Mouse (Mus musculus): Measurements from ENCODE around the gene Snai1. TPM values are rescaled to one million over a fixed set of nuclear protein-coding genes. Genes with fewer than 3 reads are reported as not detected.

Snai1 gene
- total RNA-seq (2021), result 12.8 and 13.0 TPM in 2 replicates
- long read RNA-seq, result 0 reads

DNA sequence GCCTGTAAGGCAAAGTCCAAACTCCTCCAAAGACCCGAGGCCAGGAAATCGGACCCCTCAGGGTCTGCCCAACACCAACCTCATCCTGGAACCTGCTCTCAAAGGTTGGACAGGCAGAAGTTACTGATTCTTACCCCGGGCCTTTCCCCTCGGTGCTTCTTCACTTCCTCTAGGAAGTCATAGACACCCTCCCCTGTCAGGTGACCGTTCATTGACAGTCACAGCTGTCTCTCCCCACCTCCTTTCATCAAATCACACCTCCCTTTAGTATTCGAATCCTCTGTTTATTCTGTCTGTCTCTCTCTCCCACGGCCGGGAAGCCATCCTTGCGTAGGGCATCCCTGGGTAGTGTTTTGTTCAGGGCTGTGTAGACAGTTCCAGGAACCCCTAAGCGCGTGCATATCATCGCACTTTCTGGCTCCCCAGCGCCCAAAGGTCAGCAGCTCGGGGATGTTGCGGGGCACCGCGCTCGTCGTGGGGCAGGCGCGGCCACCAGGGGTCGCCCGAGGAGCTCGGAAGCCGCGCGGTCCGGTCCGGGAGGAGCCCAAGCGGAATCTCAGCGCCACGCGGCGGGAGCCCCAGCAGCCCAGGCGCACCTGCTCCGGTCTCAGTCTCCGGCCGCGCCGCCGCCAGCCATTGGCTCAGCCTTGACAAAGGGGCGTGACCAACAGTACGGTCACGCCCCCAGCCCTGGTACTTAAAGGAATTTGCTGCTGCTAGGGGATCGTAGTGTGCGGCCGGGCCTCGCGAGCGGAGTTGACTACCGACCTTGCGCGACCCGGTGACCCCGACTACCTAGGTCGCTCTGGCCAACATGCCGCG, at the start of gene Snai1:
Gene Snai1 (plus strand): TSS at position 720 of the 822 bp plus-strand sequence.
- peak; percentile 97 for DNase-seq

DNA sequence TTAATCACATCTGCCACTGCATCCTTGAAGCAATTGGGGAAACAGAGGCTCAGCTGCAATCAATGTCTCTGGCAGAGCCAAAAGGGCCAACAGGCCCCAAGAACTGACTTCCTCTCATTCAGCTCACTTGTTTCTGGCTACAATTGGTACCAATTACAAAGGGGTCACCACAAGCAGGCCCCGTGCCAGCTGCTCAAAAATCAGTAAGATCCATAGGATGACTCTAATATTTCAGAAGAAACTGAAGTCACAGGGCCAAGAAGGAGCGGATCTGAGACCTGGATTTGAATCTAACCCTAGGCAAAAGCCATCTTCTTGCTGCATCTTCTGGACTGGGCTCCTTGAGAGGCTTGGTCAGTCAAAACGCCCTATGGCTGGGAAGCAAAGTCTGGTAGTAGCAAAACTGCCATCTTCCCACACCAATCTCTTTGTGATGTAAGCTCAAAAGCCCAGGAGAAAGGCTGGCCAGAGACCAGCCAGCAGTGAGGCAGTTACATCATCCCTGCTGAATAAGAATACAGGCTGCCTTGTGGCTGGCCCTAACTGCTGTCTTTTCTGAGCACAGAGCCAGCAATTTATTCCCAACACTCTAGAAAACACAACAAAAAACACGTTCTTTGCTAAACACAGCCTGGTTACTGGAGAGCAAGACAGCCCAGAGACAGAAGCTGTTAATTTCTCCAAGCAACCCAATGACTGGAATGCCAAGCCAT, 47.0 kb upstream of the Snai1 start:
- DNase-seq, result peak; percentile 36

- peak; percentile 61 for DNase-seq
These were observed 46.0 kb upstream of the Snai1 start, which contains the start of gene Rnf114 for GRCm38 (mm10) chr2:167491757-167492708. Rnf114 (plus strand) TSS chr2:167492645.

DNA sequence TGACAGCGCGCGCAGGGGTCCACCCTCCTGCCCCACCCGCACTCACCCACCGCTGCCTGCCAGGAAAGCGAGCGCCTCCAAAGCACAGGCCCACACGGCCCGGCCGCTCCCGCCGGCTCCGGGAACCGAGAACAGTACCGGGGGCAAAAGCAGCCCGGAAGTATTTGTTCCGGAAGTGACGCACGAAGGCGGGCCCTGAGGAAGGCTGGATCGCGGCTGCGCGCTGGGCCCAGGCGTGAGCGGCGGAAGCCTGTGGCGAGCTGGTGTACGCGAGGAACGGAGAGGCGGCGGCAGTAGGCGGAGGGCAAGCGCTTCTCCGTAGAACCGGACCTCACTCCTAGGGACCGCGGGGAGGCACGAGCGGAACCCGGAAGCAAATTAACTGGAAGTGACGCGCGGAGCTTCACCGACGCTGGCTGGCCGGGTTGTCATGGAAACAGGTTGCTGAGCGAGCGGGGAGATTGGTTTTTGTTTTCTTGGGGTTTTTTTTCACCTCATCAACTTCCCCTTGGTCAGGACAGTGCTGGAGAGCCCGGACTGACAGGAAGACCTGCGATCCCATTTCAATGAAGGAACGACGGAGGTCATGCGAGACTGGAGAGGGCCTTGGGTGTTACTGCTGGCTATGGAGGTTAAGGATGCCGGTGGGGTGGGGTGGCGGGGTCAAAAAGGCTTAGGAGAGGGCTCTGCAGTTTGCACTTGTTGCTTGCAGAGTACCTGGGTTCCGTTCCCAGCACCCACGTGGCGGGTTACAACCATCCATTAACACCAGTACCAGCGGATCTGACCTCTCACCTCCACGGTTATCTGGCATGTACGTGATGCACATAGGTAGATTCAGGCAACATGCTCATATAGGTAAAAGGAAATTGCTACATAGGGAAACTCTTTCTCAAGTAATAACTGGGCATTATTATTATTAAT, 45.0 kb upstream of the Snai1 start, which contains the start of gene Spata2:
Gene Spata2 (minus strand): TSS at position 175 of the 924 bp plus-strand sequence.
- DNase-seq, result peak; percentile 92

DNA sequence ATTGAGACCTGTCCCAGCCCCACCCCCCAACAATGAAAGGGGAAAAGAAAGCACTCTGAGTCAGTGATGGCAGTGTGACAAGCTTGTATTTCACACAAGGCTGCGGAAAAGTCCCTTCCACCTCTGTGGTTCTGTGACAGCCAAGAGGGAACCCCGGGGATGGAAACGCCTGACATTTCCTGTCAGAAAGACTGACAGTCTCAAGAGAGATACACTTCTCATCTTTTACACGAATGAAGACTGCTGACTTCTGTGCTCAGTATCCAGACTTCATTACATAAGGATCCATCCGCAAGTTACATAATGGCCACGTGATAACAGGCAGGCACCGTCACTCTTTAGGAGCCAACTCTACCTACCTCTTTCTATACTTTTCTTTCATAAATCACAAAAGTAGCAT, 41.6 kb upstream of the Snai1 start:
- DNase-seq, result no peak

DNA sequence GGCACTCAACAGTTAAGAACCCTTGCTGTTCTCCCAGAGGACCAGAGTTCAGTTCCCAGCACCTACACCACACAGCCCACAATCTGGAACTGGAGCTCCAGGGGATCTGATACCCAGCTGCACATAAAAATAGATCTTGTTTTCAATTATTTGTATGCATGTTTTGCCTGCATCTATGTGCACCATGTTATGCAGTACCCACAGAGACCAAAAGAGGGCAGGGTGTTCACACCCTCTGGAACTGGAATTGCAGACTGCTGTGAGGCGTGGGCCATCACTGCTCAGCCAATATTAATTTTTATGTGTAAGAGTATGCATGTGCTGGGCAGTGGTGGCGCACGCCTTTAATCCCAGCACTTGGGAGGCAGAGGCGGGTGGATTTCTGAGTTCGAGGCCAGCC, 40.7 kb upstream of the Snai1 start:
- peak; percentile 32 for DNase-seq

DNA sequence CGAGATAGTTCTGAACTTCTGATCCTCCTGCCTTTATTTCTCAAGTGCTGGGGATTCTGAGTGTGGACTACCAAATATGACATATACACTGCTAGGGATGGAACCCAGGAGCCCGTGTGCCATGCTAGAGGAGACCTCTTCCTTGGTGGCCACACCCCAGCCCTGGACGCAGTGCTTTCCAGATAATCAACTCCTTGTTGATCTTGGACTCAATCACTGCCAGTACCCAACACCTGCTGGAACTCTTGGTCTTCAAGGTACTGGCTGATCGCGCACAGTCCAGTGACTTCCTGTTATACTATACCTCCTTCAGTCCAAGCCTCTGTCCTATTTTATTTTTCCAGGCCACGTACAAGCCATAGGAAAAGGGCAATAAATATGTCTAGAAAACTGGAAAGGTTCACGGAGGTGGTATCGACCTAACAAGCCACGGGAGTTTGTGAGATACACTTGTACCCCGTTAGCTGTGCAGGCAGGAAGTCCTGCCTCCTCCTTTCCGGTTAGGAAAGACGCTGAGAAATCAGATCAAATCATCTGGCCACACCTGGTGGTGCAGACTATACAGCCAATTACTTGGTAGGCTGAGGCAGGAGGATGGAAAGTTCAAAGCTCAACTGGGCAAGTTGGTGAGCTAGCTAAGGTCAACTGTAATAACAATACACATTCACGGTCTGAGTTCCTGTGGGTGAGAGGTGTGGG, 35.3 kb upstream of the Snai1 start:
- no peak for DNase-seq

DNA sequence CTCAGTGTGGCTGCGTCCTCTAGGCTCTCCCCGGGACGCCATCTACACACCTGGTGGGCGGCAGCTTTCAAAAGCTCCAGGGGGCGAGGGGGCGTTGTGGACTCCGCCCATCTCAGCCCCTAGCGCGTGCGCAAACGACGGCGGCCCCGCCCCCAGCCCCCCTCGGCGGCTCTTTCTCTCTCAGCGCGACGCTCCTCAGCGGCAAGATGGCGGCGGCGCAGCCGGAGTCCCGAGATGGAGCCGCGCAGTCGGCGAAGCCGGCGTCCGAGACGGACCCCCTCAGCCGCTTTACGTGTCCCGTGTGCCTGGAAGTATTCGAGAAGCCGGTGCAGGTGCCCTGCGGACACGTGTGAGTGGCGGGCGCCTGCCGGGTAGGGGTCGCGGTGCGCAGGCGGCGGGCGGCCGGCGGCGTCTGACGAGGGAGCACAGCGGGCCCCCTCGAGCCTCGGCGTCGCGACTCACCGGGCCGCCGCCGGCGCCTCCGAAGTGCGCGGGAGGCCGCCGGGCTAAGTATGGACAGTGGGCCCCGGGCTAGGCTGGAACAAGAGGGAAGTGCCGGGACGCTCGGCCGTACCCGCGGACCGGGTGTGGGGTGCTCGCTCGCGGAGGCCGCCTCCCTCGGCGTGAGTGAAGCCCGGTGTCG, 34.6 kb upstream of the Snai1 start:
- peak; percentile 92 for DNase-seq

DNA sequence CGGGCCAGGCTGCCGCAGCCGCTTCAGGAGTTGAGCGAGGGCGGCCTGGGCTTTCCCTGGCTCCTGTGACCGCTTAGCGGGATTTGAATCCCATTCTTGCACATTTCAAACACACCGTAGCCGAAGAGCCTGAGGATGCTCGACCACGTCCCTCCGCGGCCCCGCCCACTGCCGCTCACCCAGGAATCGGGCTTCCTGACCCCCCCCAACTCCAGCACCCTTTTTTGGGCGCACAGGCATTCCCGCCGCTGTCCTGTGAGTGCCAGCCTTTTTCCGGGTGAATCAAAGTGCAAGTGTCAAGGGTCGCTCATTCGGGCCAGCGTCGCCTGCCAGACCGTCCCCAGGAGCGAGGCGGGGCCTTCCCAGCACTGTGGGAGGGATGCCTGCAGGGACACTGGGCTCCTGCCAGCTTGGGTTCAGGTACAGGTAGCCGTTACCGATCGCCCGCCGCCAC, 34.1 kb upstream of the Snai1 start:
- peak; percentile 67 for DNase-seq

- no peak for DNase-seq
These were observed 32.9 kb upstream of the Snai1 start for GRCm38 (mm10) chr2:167505127-167505526.

- no peak for DNase-seq
These were observed 31.3 kb upstream of the Snai1 start for GRCm38 (mm10) chr2:167506546-167507260.

DNA sequence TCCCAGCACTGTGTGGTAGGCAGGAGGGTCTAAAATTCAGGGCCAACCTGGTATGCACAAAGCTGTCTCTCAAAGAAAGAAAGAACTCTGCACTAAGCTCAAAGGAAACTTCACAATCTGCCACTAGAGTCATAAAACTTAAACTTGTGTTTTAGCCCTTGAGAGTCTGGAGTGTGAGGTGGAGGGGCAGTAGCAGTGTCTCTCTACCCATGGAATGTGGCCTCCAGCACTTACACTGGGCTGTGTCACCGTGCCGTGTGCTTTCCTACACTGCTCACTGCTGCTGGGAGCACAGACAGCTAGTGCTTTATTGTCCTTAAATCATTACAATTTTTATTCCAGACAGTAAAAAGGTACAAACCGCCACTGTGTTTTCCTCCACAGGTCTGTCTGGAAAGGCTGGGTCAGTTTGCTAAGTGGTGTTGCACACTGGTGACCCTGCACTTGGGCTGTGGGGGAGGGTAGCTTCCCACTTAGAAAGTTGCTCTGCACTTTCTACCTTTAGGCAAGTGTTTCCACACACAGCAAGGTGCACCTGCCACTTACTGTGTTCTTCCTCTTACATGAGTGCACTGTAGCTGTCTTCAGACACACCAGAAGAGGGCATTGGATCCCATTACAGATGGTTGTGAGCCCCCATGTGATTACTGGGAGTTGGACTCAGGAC, 30.1 kb upstream of the Snai1 start:
- DNase-seq, result no peak

DNA sequence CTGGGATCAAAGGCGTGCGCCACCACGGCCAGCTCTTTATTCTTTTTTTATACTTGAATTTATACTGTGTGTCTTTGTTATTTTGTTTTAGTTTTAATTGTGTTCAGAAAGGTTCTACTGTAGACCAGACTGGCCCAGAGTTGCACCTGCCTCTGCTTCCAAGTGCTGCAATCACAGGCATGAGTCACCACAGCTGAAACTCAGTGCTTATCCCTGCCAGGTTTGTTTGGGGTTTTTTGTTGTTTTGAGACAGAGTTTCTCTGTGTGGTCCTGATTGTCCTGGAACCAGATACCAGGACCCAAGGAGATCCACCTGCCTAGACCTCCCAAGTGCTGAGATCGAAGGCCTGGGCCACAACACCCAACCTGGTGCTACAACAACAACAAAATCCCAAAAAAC, 29.4 kb upstream of the Snai1 start:
- no peak for DNase-seq

DNA sequence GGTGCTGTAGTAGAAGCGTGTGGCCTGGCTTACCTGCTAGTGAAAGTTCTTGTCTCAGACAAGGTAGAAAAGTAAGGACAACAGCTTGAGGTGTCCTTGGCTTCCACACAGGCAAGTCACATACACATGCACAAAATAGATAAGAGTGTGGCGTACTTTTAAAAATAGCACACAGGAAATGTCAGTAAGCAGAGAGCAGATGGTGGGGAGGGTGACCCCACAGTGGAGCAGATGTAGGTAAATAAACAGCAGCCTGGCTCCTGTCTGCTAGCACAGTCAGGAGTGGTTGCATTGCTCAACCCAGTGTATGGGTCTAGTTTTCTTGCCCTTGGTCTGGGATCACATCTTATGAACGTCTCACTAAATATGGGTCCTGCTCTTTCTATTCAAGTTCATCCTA, 27.5 kb upstream of the Snai1 start:
- DNase-seq, result no peak

- DNase-seq, result no peak
These were observed 25.6 kb upstream of the Snai1 start for GRCm38 (mm10) chr2:167512365-167512764.

DNA sequence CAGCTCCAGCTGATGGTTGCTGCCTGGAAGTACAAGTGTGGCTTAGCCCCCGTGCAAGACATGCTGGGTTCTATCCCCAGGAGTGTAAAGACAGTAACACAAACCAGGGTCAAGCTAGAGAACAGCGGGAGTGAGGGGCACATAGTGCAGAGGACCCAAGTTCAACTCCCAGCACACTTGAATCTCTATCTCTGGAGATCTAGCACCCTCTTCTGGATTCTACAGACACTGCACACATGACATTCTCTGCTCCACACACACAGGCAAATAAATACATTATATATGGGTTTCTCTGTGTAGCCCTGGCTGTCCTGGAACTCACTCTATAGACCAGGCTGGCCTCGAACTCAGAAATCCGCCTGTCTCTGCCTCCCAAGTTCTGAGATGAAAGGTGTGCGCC, 25.0 kb upstream of the Snai1 start:
- no peak for DNase-seq

DNA sequence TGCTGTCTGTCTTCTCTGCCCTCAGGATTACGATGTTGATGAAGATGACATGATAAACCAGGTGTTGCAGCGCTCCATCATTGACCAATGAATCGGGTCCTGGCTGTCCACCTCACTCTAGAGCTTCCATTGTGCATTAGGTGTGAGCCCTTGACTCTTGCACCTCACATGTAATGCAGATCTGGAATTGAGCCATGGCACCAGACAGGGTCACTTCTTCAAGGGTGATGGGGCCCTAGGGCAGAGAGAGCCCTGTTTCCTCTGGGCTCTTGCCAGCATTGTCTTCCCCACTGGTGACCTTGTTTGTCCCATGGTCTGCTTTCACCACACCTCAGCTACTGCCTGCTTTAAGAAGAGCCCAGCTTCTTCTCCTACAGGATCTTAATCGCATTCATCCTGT, 23.4 kb upstream of the Snai1 start:
- no peak for DNase-seq

DNA sequence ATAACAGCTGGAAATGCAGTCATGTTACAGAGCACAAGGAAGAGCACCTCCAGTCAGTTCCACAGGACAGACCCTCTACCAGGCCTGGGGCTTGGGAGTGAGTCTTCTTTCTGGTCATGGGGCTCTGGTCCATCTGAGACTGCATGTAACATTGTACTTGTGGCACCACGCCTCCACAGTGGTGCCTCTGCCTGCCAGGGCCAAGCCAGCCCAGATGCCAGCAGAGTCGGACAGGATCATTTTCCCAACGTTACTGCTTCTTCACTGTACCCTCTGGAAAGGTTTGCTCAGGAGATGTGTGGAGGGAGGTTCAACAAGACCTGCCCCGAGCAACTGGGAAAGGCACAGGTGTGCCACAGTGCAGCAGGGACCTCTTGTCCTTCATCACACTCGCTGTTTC, 22.3 kb upstream of the Snai1 start:
- no peak for DNase-seq
